Mouse (Mus musculus) granulocyte monocyte progenitor cell, adult 5-6 weeks (primary cell): ENCODE results near the gene Dis3. TPM values are rescaled to one million over a fixed set of nuclear protein-coding genes. Genes with fewer than 3 reads are reported as not detected.

Experiments used
- total RNA-seq, 2 experiments: library from RNA; stranded (forward) in 1 of 2; stranded (reverse) in 1 of 2; fragments of 200-712, 200-1000 nt in 1 of 2; fragments of >200 nt in 1 of 2; fragmentation: Nextera tagmentation in 1 of 2; gene quantifications; 2 replicates each; pipeline ENCODE4 v1.2.3; 2014 to 2017

The Dis3 gene
- total RNA-seq, 2 experiments from 2014 or later: 33.9 to 61.3 TPM

Other genes starting within 250 kb of the Dis3 start
- gene Rpl36a-ps1, start 105.5 kb downstream of the Dis3 start, total RNA-seq (2014; fragmentation: Nextera tagmentation): 34.7 and 59.2 TPM in 2 replicates
- gene Rpl36a-ps1, start 105.5 kb downstream of the Dis3 start, total RNA-seq (2017): 14.6 and 20.7 TPM in 2 replicates
- gene Mzt1, start 53.6 kb downstream of the Dis3 start, total RNA-seq (2014; fragmentation: Nextera tagmentation): 57.8 and 68.1 TPM in 2 replicates
- gene Mzt1, start 53.6 kb downstream of the Dis3 start, total RNA-seq (2017): 26.4 and 38.4 TPM in 2 replicates
- 36.4 and 36.6 TPM in 2 replicates for gene Bora, start 53.5 kb downstream of the Dis3 start, total RNA-seq (2014; fragmentation: Nextera tagmentation)
- 58.9 and 63.3 TPM in 2 replicates for gene Bora, start 53.5 kb downstream of the Dis3 start, total RNA-seq (2017)
- 15.2 and 28.1 TPM in 2 replicates for gene Pibf1, start 346 bp downstream of the Dis3 start, total RNA-seq (2014; fragmentation: Nextera tagmentation)
- gene Pibf1, start 346 bp downstream of the Dis3 start, total RNA-seq (2017): 31.3 and 41.3 TPM in 2 replicates
- 0.41 and 2.0 TPM in 2 replicates for gene Klf5, start 198.9 kb upstream of the Dis3 start, total RNA-seq (2014; fragmentation: Nextera tagmentation)
- gene Klf5, start 198.9 kb upstream of the Dis3 start, total RNA-seq (2017): 0.77 and 1.5 TPM in 2 replicates